Mouse (Mus musculus): ENCODE data around the gene Pecam1. TPM values are rescaled to one million over a fixed set of nuclear protein-coding genes. Genes with fewer than 3 reads are reported as not detected.
A peak's percentile ranks its signal among the peaks of the same experiment; 100 is the strongest.
"Not testable (repeated sequence)": the region's sequence is repeated elsewhere in the genome, so short reads cannot be mapped to it uniquely, and the experiment has no call there.

Pecam1 gene
- polyA plus RNA-seq, 1 experiment from 2014 or later, result 14.8 TPM

- H3K4me3 ChIP-seq (replicated peaks; ENCODE audit: low read depth, low read length), result no peak overlapping the region
- H3K27ac ChIP-seq (replicated peaks; ENCODE audit: low read depth, low read length), result no peak overlapping the region
- no peak overlapping the region for H3K4me2 ChIP-seq (ENCODE audit: low read length)
- no peaks in the 10 kb centered on the region for H3K9me3 ChIP-seq (ENCODE audit: control insufficient read depth, low read length)
- ATAC-seq (ENCODE audit: low FRiP score, low TSS enrichment), result no peak
- H3K27me3 ChIP-seq (ENCODE audit: control insufficient read depth, insufficient read depth, low read length), result no peaks in the 10 kb centered on the region
- DNase-seq, result no peak
- peaks cover 64% of the 10 kb centered on the region for H3K36me3 ChIP-seq (ENCODE audit: control insufficient read depth, insufficient read depth, low read length)
- peaks cover 14% of the 10 kb centered on the region for H3K4me1 ChIP-seq (ENCODE audit: control insufficient read depth, insufficient read depth, low read length)
- WGBS, result 88% methylated on average over 2 of the region's 2 CpGs
- H3K9ac ChIP-seq (replicated peaks; ENCODE audit: low read length), result no peak overlapping the region
Measured at GRCm38 (mm10) chr11:106784476-106784875, 34.0 kb upstream of the Pecam1 start.

- DNase-seq (no peak), ATAC-seq (ENCODE audit: low FRiP score, low TSS enrichment) (no peak)
- Histone ChIP-seq H3K9me3 (ENCODE audit: control insufficient read depth, low read length) (no peaks in the 10 kb centered on the region), H3K4me3 (replicated peaks; ENCODE audit: low read depth, low read length) (0 out of 2 replicates have a peak overlapping the region, but pooled peaks have one; percentile 8), H3K4me2 (ENCODE audit: low read length) (no peak overlapping the region), H3K9ac (replicated peaks; ENCODE audit: low read length) (no peak overlapping the region), H3K27ac (replicated peaks; ENCODE audit: low read depth, low read length) (no peak overlapping the region), H3K36me3 (ENCODE audit: control insufficient read depth, insufficient read depth, low read length) (peaks cover 64% of the 10 kb centered on the region), H3K27me3 (ENCODE audit: control insufficient read depth, insufficient read depth, low read length) (no peaks in the 10 kb centered on the region), H3K4me1 (ENCODE audit: control insufficient read depth, insufficient read depth, low read length) (peaks cover 14% of the 10 kb centered on the region)
- 87% methylated on average over 9 of the region's 9 CpGs for WGBS
Measured at GRCm38 (mm10) chr11:106782841-106783764, 32.7 kb upstream of the Pecam1 start.

- Histone ChIP-seq H3K36me3 (ENCODE audit: control insufficient read depth, insufficient read depth, low read length) (peaks cover 64% of the 10 kb centered on the region), H3K4me1 (ENCODE audit: control insufficient read depth, insufficient read depth, low read length) (peaks cover 14% of the 10 kb centered on the region)
- H3K27me3 ChIP-seq (ENCODE audit: control insufficient read depth, insufficient read depth, low read length); H3K4me2 ChIP-seq (ENCODE audit: low read length); H3K4me3 ChIP-seq (replicated peaks; ENCODE audit: low read depth, low read length); DNase-seq; ATAC-seq (ENCODE audit: low FRiP score, low TSS enrichment); H3K9ac ChIP-seq (replicated peaks; ENCODE audit: low read length); H3K9me3 ChIP-seq (ENCODE audit: control insufficient read depth, low read length); H3K27ac ChIP-seq (replicated peaks; ENCODE audit: low read depth, low read length): not testable (repeated sequence)
- WGBS, result 95% methylated on average over 7 of the region's 7 CpGs
Measured at GRCm38 (mm10) chr11:106782271-106782670, 31.8 kb upstream of the Pecam1 start.

GRCm38 (mm10) chr11:106780590-106781220 is 30.3 kb upstream of the Pecam1 start:
- peaks cover 63% of the 10 kb centered on the region for H3K36me3 ChIP-seq (ENCODE audit: control insufficient read depth, insufficient read depth, low read length)
- no peak overlapping the region for H3K9ac ChIP-seq (replicated peaks; ENCODE audit: low read length)
- H3K4me3 ChIP-seq (replicated peaks; ENCODE audit: low read depth, low read length), result no peak overlapping the region
- 78% methylated on average over 6 of the region's 6 CpGs for WGBS
- ATAC-seq (ENCODE audit: low FRiP score, low TSS enrichment), result no peak
- no peak for DNase-seq
- H3K4me1 ChIP-seq (ENCODE audit: control insufficient read depth, insufficient read depth, low read length), result peaks cover 7% of the 10 kb centered on the region
- no peaks in the 10 kb centered on the region for H3K27me3 ChIP-seq (ENCODE audit: control insufficient read depth, insufficient read depth, low read length)
- H3K9me3 ChIP-seq (ENCODE audit: control insufficient read depth, low read length), result no peaks in the 10 kb centered on the region
- H3K27ac ChIP-seq (replicated peaks; ENCODE audit: low read depth, low read length), result no peak overlapping the region
- H3K4me2 ChIP-seq (ENCODE audit: low read length), result no peak overlapping the region

GRCm38 (mm10) chr11:106780089-106780425 is 29.6 kb upstream of the Pecam1 start:
- peak; percentile 30 for DNase-seq
- Histone ChIP-seq H3K4me3 (replicated peaks; ENCODE audit: low read depth, low read length) (no peak overlapping the region), H3K36me3 (ENCODE audit: control insufficient read depth, insufficient read depth, low read length) (peaks cover 62% of the 10 kb centered on the region)

GRCm38 (mm10) chr11:106779388-106780088 is 29.1 kb upstream of the Pecam1 start, which contains the start of gene Polg2:
Gene Polg2, minus strand, starts transcription at chr11:106779537.
- H3K9ac ChIP-seq (replicated peaks; ENCODE audit: low read length), result peak within 1 kb of the TSS; percentile 77
- peak within 1 kb of the TSS; percentile 89 for H3K4me2 ChIP-seq (ENCODE audit: low read length)
- ATAC-seq (ENCODE audit: low FRiP score, low TSS enrichment), result peak; percentile 97
- 2% methylated on average over 30 of the region's 30 CpGs for WGBS
- no peaks in the 10 kb centered on the region for H3K9me3 ChIP-seq (ENCODE audit: control insufficient read depth, low read length)
- peak within 1 kb of the TSS; percentile 71 for H3K4me3 ChIP-seq (replicated peaks; ENCODE audit: low read depth, low read length)
- DNase-seq, result peak; percentile 97
- no peaks in the 10 kb centered on the region for H3K4me1 ChIP-seq (ENCODE audit: control insufficient read depth, insufficient read depth, low read length)
- peaks cover 62% of the 10 kb centered on the region for H3K36me3 ChIP-seq (ENCODE audit: control insufficient read depth, insufficient read depth, low read length)
- no peaks in the 10 kb centered on the region for H3K27me3 ChIP-seq (ENCODE audit: control insufficient read depth, insufficient read depth, low read length)
- peak within 1 kb of the TSS; percentile 91 for H3K27ac ChIP-seq (replicated peaks; ENCODE audit: low read depth, low read length)

More at GRCm38 (mm10) chr11:106780089-106780425, 29.6 kb upstream of the Pecam1 start:
- Histone ChIP-seq H3K9ac (replicated peaks; ENCODE audit: low read length) (no peak overlapping the region), H3K4me2 (ENCODE audit: low read length) (peak overlapping the region; percentile 89; the same call in 1 of the 2 replicates), H3K9me3 (ENCODE audit: control insufficient read depth, low read length) (no peaks in the 10 kb centered on the region), H3K27me3 (ENCODE audit: control insufficient read depth, insufficient read depth, low read length) (no peaks in the 10 kb centered on the region), H3K27ac (replicated peaks; ENCODE audit: low read depth, low read length) (peak overlapping the region; percentile 91; the same call in 1 of the 2 replicates), H3K4me1 (ENCODE audit: control insufficient read depth, insufficient read depth, low read length) (peaks cover under 1% of the 10 kb centered on the region; the same call in 1 of the 2 replicates)
- no peak for ATAC-seq (ENCODE audit: low FRiP score, low TSS enrichment)
- 69% methylated on average over 4 of the region's 4 CpGs for WGBS

- Histone ChIP-seq H3K9me3 (ENCODE audit: control insufficient read depth, low read length) (no peaks in the 10 kb centered on the region), H3K4me2 (ENCODE audit: low read length) (peak overlapping the region; percentile 89), H3K36me3 (ENCODE audit: control insufficient read depth, insufficient read depth, low read length) (peaks cover 62% of the 10 kb centered on the region), H3K4me1 (ENCODE audit: control insufficient read depth, insufficient read depth, low read length) (no peaks in the 10 kb centered on the region), H3K27ac (replicated peaks; ENCODE audit: low read depth, low read length) (peak overlapping the region; percentile 91), H3K4me3 (replicated peaks; ENCODE audit: low read depth, low read length) (peak overlapping the region; percentile 71), H3K9ac (replicated peaks; ENCODE audit: low read length) (peak overlapping the region; percentile 77), H3K27me3 (ENCODE audit: control insufficient read depth, insufficient read depth, low read length) (no peaks in the 10 kb centered on the region)
- peak; percentile 83 for ATAC-seq (ENCODE audit: low FRiP score, low TSS enrichment)
- WGBS, result 3% methylated on average over 39 of the region's 39 CpGs
- no peak for DNase-seq
Measured at GRCm38 (mm10) chr11:106778589-106779387, 28.4 kb upstream of the Pecam1 start.

- no peak for DNase-seq
- H3K9me3 ChIP-seq (ENCODE audit: control insufficient read depth, low read length), result no peaks in the 10 kb centered on the region
- no peak overlapping the region for H3K9ac ChIP-seq (replicated peaks; ENCODE audit: low read length)
- H3K27ac ChIP-seq (replicated peaks; ENCODE audit: low read depth, low read length), result no peak overlapping the region
- no peaks in the 10 kb centered on the region for H3K4me1 ChIP-seq (ENCODE audit: control insufficient read depth, insufficient read depth, low read length)
- H3K4me2 ChIP-seq (ENCODE audit: low read length), result peak overlapping the region; percentile 10; the same call in 1 of the 2 replicates
- peaks cover 62% of the 10 kb centered on the region for H3K36me3 ChIP-seq (ENCODE audit: control insufficient read depth, insufficient read depth, low read length)
- no peaks in the 10 kb centered on the region for H3K27me3 ChIP-seq (ENCODE audit: control insufficient read depth, insufficient read depth, low read length)
- no peak for ATAC-seq (ENCODE audit: low FRiP score, low TSS enrichment)
- WGBS, result 95% methylated on average over 7 of the region's 7 CpGs
- no peak overlapping the region for H3K4me3 ChIP-seq (replicated peaks; ENCODE audit: low read depth, low read length)
Measured at GRCm38 (mm10) chr11:106778132-106778531, 27.7 kb upstream of the Pecam1 start.
